Mouse (Mus musculus): Measurements from ENCODE around the gene Urb1.
A peak's percentile ranks its signal among the peaks of the same experiment; 100 is the strongest.

The Urb1 gene

GRCm38 (mm10) chr16:90822981-90823380 lies 12.8 kb upstream of the Urb1 start:
- peak; percentile 29 to 46 for DNase-seq

- DNase-seq: no peak
These were observed 12.2 kb upstream of the Urb1 start for GRCm38 (mm10) chr16:90822284-90822935.

GRCm38 (mm10) chr16:90821046-90821697 lies 11.0 kb upstream of the Urb1 start:
- DNase-seq: no peak

GRCm38 (mm10) chr16:90820326-90820725 lies 10.1 kb upstream of the Urb1 start:
- no peak for DNase-seq

- DNase-seq: no peak
These were observed 1.9 kb upstream of the Urb1 start for GRCm38 (mm10) chr16:90812086-90812485.

- DNase-seq: no peak
These were observed 573 bp upstream of the Urb1 start for GRCm38 (mm10) chr16:90810716-90811256.

GRCm38 (mm10) chr16:90804466-90804865 lies 5.7 kb downstream of the Urb1 start:
- no peak for DNase-seq

- DNase-seq: peak; percentile 48 to 53
These were observed 8.3 kb downstream of the Urb1 start for GRCm38 (mm10) chr16:90801928-90802327.

- DNase-seq: no peak
These were observed 9.0 kb downstream of the Urb1 start for GRCm38 (mm10) chr16:90801251-90801650.

GRCm38 (mm10) chr16:90799840-90800239 lies 10.4 kb downstream of the Urb1 start:
- no peak for DNase-seq

- DNase-seq: no peak
These were observed 11.4 kb downstream of the Urb1 start for GRCm38 (mm10) chr16:90798848-90799247.

- DNase-seq: peak; percentile 57 to 72
These were observed 11.8 kb downstream of the Urb1 start for GRCm38 (mm10) chr16:90798446-90798845.

GRCm38 (mm10) chr16:90794708-90795107 lies 15.5 kb downstream of the Urb1 start:
- no peak for DNase-seq

- peak; percentile 76 to 84 for DNase-seq
These were observed 17.7 kb downstream of the Urb1 start for GRCm38 (mm10) chr16:90792500-90792899.

- DNase-seq: no peak
These were observed 18.1 kb downstream of the Urb1 start for GRCm38 (mm10) chr16:90792066-90792465.

GRCm38 (mm10) chr16:90790946-90791345 lies 19.3 kb downstream of the Urb1 start:
- DNase-seq: peak in 1 of 2 experiments; percentile 68

GRCm38 (mm10) chr16:90788580-90788979 lies 21.6 kb downstream of the Urb1 start:
- DNase-seq: no peak

GRCm38 (mm10) chr16:90785257-90785656 lies 25.0 kb downstream of the Urb1 start:
- no peak for DNase-seq

- no peak for DNase-seq
These were observed 26.9 kb downstream of the Urb1 start for GRCm38 (mm10) chr16:90783302-90783701.

- DNase-seq: no peak
These were observed 30.4 kb downstream of the Urb1 start for GRCm38 (mm10) chr16:90779783-90780182.

GRCm38 (mm10) chr16:90775946-90776520 lies 34.2 kb downstream of the Urb1 start:
- peak; percentile 69 to 71 for DNase-seq

GRCm38 (mm10) chr16:90774646-90775045 lies 35.6 kb downstream of the Urb1 start:
- DNase-seq: no peak

- peak; percentile 68 for DNase-seq
These were observed 36.0 kb downstream of the Urb1 start for GRCm38 (mm10) chr16:90774216-90774615.

GRCm38 (mm10) chr16:90766919-90767454 lies 43.2 kb downstream of the Urb1 start:
- DNase-seq: no peak

Data from cerebellum, postnatal 10 days (tissue).